Mouse (Mus musculus) bone marrow macrophage, adult 2 months (primary cell): ENCODE data around the gene Crhr2.

Experiments used
- CTCF ChIP-seq: IDR thresholded peaks from 2 replicates; pipeline ENCODE4 v1.5.1; 2012; ENCODE audit warnings: low read depth, mild to moderate bottlenecking, low read length, moderate library complexity
- POLR2A ChIP-seq: IDR thresholded peaks from 2 replicates; pipeline ENCODE4 v1.6.1; 2012; ENCODE audit warnings: mild to moderate bottlenecking, low read depth, low read length, borderline replicate concordance

DNA sequence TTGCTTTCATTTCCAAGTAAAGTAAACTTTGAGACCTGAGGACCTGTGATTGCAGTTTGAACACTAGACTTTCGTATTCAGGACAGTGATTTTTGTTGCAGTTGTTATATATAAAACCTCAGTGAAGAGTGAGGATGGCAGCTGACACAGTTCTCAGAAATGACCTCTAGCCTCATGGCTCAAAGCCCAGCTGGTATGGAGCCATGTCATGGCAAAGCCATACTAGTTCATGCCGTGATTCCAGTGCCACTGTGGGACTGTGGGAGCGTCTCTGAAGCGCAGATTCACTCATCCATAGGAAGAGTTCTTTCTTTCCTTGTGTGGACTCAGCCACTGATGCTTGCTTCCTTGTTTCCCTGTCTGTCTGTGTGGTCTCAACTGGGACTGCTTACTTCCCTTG is 78.3 kb downstream of the Crhr2 start:
- TF ChIP-seq CTCF (no peak), POLR2A (no peak)
